Mouse (Mus musculus): ENCODE measurements at regions not wholly inside any gene's neighbourhood (a gene's known extent, or its start where the extent isn't known, plus 50 kb on each side); places are given as distances from the start of the nearest gene placed in this dataset.
A peak's percentile ranks its signal among the peaks of the same experiment; 100 is the strongest.

DNA sequence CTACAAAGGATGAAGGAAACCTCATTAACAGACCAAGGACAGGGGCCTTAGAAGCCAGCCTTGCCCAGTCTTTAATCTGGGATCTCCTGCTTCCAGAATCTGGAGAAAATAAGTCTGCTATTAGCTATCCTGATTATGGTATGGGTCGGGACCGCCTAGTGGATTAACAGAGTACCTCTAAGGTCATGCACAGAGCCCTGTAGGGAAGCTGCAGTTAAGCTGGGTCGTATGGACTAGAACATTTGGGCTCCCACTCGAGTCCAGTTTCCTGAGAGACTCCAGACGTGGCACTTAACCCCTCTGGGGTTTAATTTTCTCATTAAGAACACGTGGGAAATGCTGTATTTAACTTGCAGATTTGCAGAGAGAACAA lies 191.5 kb upstream of the Map3k1 start:
- 62% methylated on average over 6 of the region's 6 CpGs for WGBS

GRCm38 (mm10) chr13:112000696-112001095 lies 191.9 kb upstream of the Map3k1 start:
- Histone ChIP-seq H3K4me3 (ENCODE audit: low read depth, low read length) (no peak overlapping the region), H3K27me3 (ENCODE audit: control insufficient read depth, insufficient read depth, low read length) (no peaks in the 10 kb centered on the region), H3K27ac (ENCODE audit: low read length) (no peak overlapping the region), H3K4me1 (ENCODE audit: control insufficient read depth, insufficient read depth, low read length) (peaks cover 23% of the 10 kb centered on the region), H3K9me3 (ENCODE audit: control insufficient read depth, low read depth, low read length) (no peaks in the 10 kb centered on the region), H3K4me2 (replicated peaks; ENCODE audit: low read depth, low read length) (no peak overlapping the region), H3K9ac (replicated peaks; ENCODE audit: low read depth, low read length) (no peak overlapping the region), H3K36me3 (ENCODE audit: control insufficient read depth, insufficient read depth, low read length) (no peaks in the 10 kb centered on the region)
- no peak for ATAC-seq (ENCODE audit: insufficient number of reproducible peaks, insufficient read depth, low FRiP score, low read depth)
- 65% methylated on average over 5 of the region's 5 CpGs for WGBS

More for the DNA sequence above, 191.5 kb upstream of the Map3k1 start:
- H3K9me3 ChIP-seq (ENCODE audit: control insufficient read depth, low read depth, low read length): no peaks in the 10 kb centered on the region
- H3K4me2 ChIP-seq (replicated peaks; ENCODE audit: low read depth, low read length): no peak overlapping the region
- H3K27me3 ChIP-seq (ENCODE audit: control insufficient read depth, insufficient read depth, low read length): no peaks in the 10 kb centered on the region
- ATAC-seq (ENCODE audit: insufficient number of reproducible peaks, insufficient read depth, low FRiP score, low read depth): no peak
- H3K27ac ChIP-seq (ENCODE audit: low read length): no peak overlapping the region
- no peak overlapping the region for H3K4me3 ChIP-seq (ENCODE audit: low read depth, low read length)
- no peak overlapping the region for H3K9ac ChIP-seq (replicated peaks; ENCODE audit: low read depth, low read length)
- H3K36me3 ChIP-seq (ENCODE audit: control insufficient read depth, insufficient read depth, low read length): no peaks in the 10 kb centered on the region
- H3K4me1 ChIP-seq (ENCODE audit: control insufficient read depth, insufficient read depth, low read length): peaks cover 23% of the 10 kb centered on the region

DNA sequence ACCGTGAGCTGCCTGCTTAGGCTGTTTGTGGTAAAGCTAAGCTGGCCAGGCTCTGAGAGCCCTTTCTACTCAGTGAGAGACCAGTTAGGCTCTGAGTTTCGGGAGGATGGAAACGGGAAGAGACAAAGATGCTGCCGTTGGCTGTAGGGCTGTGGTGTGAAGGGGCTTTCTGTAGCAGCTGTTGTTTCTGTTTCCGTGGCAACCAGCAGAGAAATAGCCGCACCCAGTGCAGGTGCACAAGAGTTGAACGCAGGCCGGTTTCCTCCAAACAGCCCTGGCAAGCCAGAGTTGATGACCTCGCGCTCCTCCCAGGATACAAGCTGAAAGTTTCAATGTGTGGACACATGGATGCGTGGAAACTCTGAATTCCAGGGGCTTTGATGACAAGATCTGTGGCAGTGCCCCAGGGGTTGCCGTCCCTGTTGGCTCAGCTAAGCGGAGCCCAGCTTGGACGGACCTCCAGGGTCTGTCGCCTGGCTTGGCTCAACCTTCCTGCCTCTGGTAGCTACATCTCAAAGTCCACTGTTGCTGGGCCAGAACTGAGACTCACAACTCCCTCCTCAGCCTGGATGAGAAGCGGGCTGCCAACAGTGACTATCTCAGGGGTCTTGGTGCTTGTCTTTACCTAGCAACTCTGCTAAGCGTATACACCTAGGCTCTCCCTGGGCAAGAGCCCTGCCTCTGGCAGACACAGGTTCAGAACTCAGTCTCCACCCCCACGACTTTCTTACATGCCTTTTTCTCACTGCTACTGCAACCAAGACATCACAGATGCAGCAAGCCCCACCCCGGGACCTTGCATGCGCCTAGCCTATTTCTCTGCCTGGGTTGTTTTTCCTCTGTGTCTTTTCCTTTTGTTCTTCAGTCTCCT lies 192.6 kb upstream of the Map3k1 start:
- Histone ChIP-seq H3K9ac (replicated peaks; ENCODE audit: low read depth, low read length) (no peak overlapping the region), H3K27ac (ENCODE audit: low read length) (no peak overlapping the region), H3K4me2 (replicated peaks; ENCODE audit: low read depth, low read length) (no peak overlapping the region), H3K27me3 (ENCODE audit: control insufficient read depth, insufficient read depth, low read length) (no peaks in the 10 kb centered on the region), H3K36me3 (ENCODE audit: control insufficient read depth, insufficient read depth, low read length) (no peaks in the 10 kb centered on the region), H3K9me3 (ENCODE audit: control insufficient read depth, low read depth, low read length) (no peaks in the 10 kb centered on the region), H3K4me3 (ENCODE audit: low read depth, low read length) (no peak overlapping the region), H3K4me1 (ENCODE audit: control insufficient read depth, insufficient read depth, low read length) (peaks cover 23% of the 10 kb centered on the region)
- peak; percentile 35; the same call in 1 of the 2 replicates for ATAC-seq (ENCODE audit: insufficient number of reproducible peaks, insufficient read depth, low FRiP score, low read depth)
- 46% methylated on average over 20 of the region's 20 CpGs for WGBS

GRCm38 (mm10) chr13:112002661-112003347 lies 194.0 kb upstream of the Map3k1 start:
- Histone ChIP-seq H3K27ac (ENCODE audit: low read length) (0 out of 2 replicates have a peak overlapping the region, but pooled peaks have one; percentile 36), H3K27me3 (ENCODE audit: control insufficient read depth, insufficient read depth, low read length) (no peaks in the 10 kb centered on the region), H3K36me3 (ENCODE audit: control insufficient read depth, insufficient read depth, low read length) (no peaks in the 10 kb centered on the region), H3K4me1 (ENCODE audit: control insufficient read depth, insufficient read depth, low read length) (peaks cover 23% of the 10 kb centered on the region), H3K4me2 (replicated peaks; ENCODE audit: low read depth, low read length) (no peak overlapping the region; the same call in 1 of the 2 replicates), H3K9me3 (ENCODE audit: control insufficient read depth, low read depth, low read length) (no peaks in the 10 kb centered on the region), H3K4me3 (ENCODE audit: low read depth, low read length) (no peak overlapping the region), H3K9ac (replicated peaks; ENCODE audit: low read depth, low read length) (no peak overlapping the region)
- 15% methylated on average over 15 of the region's 15 CpGs for WGBS
- ATAC-seq (ENCODE audit: insufficient number of reproducible peaks, insufficient read depth, low FRiP score, low read depth): peak; percentile 50; the same call in 1 of the 2 replicates

DNA sequence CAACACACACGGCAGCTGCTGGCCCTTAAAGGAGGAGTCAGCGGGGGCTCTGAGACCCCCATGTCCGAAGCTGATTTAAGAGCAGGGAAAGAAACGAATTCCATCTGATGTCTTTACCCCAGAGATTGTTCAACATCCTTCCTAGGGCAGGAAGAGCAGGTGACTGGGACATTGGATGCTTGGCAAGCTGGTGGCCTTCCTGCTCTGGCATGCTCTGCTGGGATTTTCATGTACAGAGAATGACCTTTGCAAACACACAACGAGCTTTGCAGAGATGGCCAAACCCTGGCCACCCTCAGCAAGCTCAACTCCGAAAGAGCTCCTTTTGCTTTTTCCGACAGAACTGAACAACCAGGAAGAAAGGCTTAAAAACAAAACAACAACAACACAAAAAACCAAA lies 194.7 kb upstream of the Map3k1 start:
- Histone ChIP-seq H3K4me1 (ENCODE audit: control insufficient read depth, insufficient read depth, low read length) (peaks cover 23% of the 10 kb centered on the region), H3K4me2 (replicated peaks; ENCODE audit: low read depth, low read length) (no peak overlapping the region), H3K4me3 (ENCODE audit: low read depth, low read length) (no peak overlapping the region), H3K9me3 (ENCODE audit: control insufficient read depth, low read depth, low read length) (no peaks in the 10 kb centered on the region), H3K27ac (ENCODE audit: low read length) (no peak overlapping the region), H3K27me3 (ENCODE audit: control insufficient read depth, insufficient read depth, low read length) (no peaks in the 10 kb centered on the region), H3K36me3 (ENCODE audit: control insufficient read depth, insufficient read depth, low read length) (no peaks in the 10 kb centered on the region), H3K9ac (replicated peaks; ENCODE audit: low read depth, low read length) (no peak overlapping the region)
- WGBS: 66% methylated on average over 7 of the region's 7 CpGs
- no peak for ATAC-seq (ENCODE audit: insufficient number of reproducible peaks, insufficient read depth, low FRiP score, low read depth)

DNA sequence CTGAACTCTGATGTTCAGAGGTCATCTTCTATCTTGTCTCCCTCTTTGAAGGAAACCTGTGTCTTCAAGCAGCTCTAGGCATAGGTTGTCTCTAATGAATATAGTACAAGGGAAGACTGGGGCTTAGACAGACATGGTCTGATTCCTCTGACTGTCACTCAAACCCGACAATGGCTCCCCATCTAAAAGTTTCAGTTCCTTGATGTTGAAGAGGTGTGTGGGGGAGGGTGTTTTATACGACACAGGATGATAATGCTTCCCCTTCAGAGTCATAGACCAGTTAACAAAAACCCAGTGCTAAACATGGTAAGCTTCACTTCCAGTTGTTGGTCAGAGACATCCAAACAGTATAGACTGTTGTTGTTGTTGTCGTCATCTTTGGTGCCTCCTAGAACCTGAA lies 195.3 kb upstream of the Map3k1 start:
- Histone ChIP-seq H3K4me1 (ENCODE audit: control insufficient read depth, insufficient read depth, low read length) (peaks cover 23% of the 10 kb centered on the region), H3K36me3 (ENCODE audit: control insufficient read depth, insufficient read depth, low read length) (no peaks in the 10 kb centered on the region), H3K9me3 (ENCODE audit: control insufficient read depth, low read depth, low read length) (peaks cover 2% of the 10 kb centered on the region; the same call in 1 of the 2 replicates), H3K9ac (replicated peaks; ENCODE audit: low read depth, low read length) (no peak overlapping the region), H3K4me3 (ENCODE audit: low read depth, low read length) (no peak overlapping the region), H3K27me3 (ENCODE audit: control insufficient read depth, insufficient read depth, low read length) (no peaks in the 10 kb centered on the region), H3K27ac (ENCODE audit: low read length) (no peak overlapping the region), H3K4me2 (replicated peaks; ENCODE audit: low read depth, low read length) (no peak overlapping the region)
- 87% methylated on average over 3 of the region's 3 CpGs for WGBS
- no peak for ATAC-seq (ENCODE audit: insufficient number of reproducible peaks, insufficient read depth, low FRiP score, low read depth)

DNA sequence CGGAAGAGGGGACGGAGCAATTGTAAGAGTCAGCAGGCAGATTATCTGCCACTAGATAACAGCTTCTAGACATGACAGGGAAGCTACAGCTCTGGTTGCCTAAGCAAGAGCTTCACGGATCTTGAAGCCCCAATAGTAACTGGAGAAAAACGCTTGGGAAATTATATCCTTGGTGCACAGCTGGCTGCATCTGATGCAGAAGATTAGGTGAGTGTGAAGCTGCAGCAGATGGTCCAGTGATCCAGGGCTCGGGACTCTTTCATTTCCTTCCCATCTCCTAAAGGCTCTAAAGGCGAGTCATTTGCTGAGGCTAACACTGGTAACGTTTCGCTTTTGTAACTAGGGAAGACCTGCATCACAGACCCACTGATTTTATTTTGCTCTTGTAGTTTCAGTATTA lies 196.6 kb upstream of the Map3k1 start:
- Histone ChIP-seq H3K4me2 (replicated peaks; ENCODE audit: low read depth, low read length) (no peak overlapping the region), H3K36me3 (ENCODE audit: control insufficient read depth, insufficient read depth, low read length) (no peaks in the 10 kb centered on the region), H3K9me3 (ENCODE audit: control insufficient read depth, low read depth, low read length) (peaks cover 5% of the 10 kb centered on the region; the same call in 1 of the 2 replicates), H3K27me3 (ENCODE audit: control insufficient read depth, insufficient read depth, low read length) (no peaks in the 10 kb centered on the region), H3K9ac (replicated peaks; ENCODE audit: low read depth, low read length) (no peak overlapping the region), H3K27ac (ENCODE audit: low read length) (no peak overlapping the region), H3K4me3 (ENCODE audit: low read depth, low read length) (no peak overlapping the region), H3K4me1 (ENCODE audit: control insufficient read depth, insufficient read depth, low read length) (peaks cover 21% of the 10 kb centered on the region)
- no peak for ATAC-seq (ENCODE audit: insufficient number of reproducible peaks, insufficient read depth, low FRiP score, low read depth)
- 75% methylated on average over 8 of the region's 8 CpGs for WGBS

GRCm38 (mm10) chr13:112008806-112009205 lies 200.0 kb upstream of the Map3k1 start:
- no peak overlapping the region for H3K9ac ChIP-seq (replicated peaks; ENCODE audit: low read depth, low read length)
- H3K27me3 ChIP-seq (ENCODE audit: control insufficient read depth, insufficient read depth, low read length): no peaks in the 10 kb centered on the region
- no peak overlapping the region for H3K4me3 ChIP-seq (ENCODE audit: low read depth, low read length)
- no peaks in the 10 kb centered on the region for H3K36me3 ChIP-seq (ENCODE audit: control insufficient read depth, insufficient read depth, low read length)
- peaks cover 2% of the 10 kb centered on the region for H3K4me1 ChIP-seq (ENCODE audit: control insufficient read depth, insufficient read depth, low read length)
- no peak overlapping the region for H3K4me2 ChIP-seq (replicated peaks; ENCODE audit: low read depth, low read length)
- peaks cover 5% of the 10 kb centered on the region; the same call in 1 of the 2 replicates for H3K9me3 ChIP-seq (ENCODE audit: control insufficient read depth, low read depth, low read length)
- ATAC-seq (ENCODE audit: insufficient number of reproducible peaks, insufficient read depth, low FRiP score, low read depth): no peak
- 87% methylated on average over 5 of the region's 5 CpGs for WGBS
- H3K27ac ChIP-seq (ENCODE audit: low read length): no peak overlapping the region
